12 mouse cellular contexts compared by ENCODE assay signal in the genomic region with DNA sequence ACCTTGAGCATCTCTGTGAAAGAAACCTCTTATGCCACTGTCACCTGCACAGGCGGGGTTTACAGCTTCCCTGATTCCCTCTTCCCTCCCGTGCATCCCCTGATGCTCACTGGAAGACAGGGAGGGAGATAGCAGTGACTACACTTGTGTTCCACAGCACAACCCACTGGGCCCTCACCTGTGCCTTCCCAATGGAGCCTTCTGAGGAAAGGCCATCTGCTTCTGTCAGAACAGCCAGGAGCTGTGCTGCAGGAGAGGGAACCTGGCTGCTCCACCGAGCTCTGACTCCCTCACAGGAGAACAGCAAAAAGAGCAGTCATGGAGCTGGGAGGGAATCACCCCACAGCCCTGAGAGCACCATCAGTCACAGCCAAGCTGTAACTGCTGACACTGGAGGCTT. TPM values are rescaled to one million over a fixed set of nuclear protein-coding genes. Genes with fewer than 3 reads are reported as not detected.
DNase-seq lines count a peak whose midpoint lies in the region; ATAC-seq and TF ChIP-seq lines count a peak whose summit lies in the region.
"Had no signal": no experiment of that assay in that cellular context is flagged by ENCODE, and none has a peak within 500 bp of the region (broad histone marks: within the 10 kb centered on the region; RNA-seq: fewer than 3 reads in every experiment).

No protein-coding gene starts in this region.

- intact Hi-C loops in left cerebral cortex, adult 2 months (cut with DNase I) = no loop called here

- peak overlapping the region; percentile 97; the same call in 1 of the 2 replicates for H3K4me2 ChIP-seq in heart, embryonic 13.5 days
- no peak overlapping the region for H3K4me2 ChIP-seq in neural tube, embryonic 11.5 days (ENCODE audit: low read depth)
- peak overlapping the region; percentile 99 for H3K4me2 ChIP-seq in hindbrain, embryonic 16.5 days (ENCODE audit: low read length)

- H3K9ac ChIP-seq in heart, embryonic 13.5 days = 0 out of 2 replicates have a peak overlapping the region, but pooled peaks have one; percentile 93
- H3K9ac ChIP-seq in neural tube, embryonic 11.5 days (ENCODE audit: low read length) = no peak overlapping the region
- peak overlapping the region; percentile 19; the same call in 1 of the 2 replicates for H3K9ac ChIP-seq in hindbrain, embryonic 16.5 days (ENCODE audit: low read depth, low read length)

- no peak for ATAC-seq in heart, embryonic 13.5 days (ENCODE audit: extremely low read depth, insufficient number of reproducible peaks, low FRiP score, low TSS enrichment)
- ATAC-seq in neural tube, embryonic 11.5 days (ENCODE audit: insufficient read depth, low FRiP score, low TSS enrichment) = no peak
- no peak for ATAC-seq in hindbrain, embryonic 16.5 days
- ATAC-seq: CD4-positive, CD25-positive, alpha-beta regulatory T cell, adult 4 months; Patski had no signal

- H3K27me3 ChIP-seq in heart, embryonic 13.5 days (replicated peaks) = no peaks in the 10 kb centered on the region
- no peaks in the 10 kb centered on the region for H3K27me3 ChIP-seq in neural tube, embryonic 11.5 days (ENCODE audit: control insufficient read depth, insufficient read depth, low read length)
- H3K27me3 ChIP-seq in hindbrain, embryonic 16.5 days (replicated peaks; ENCODE audit: control insufficient read depth, insufficient read depth, low read length) = no peaks in the 10 kb centered on the region
- H3K27me3 ChIP-seq: Patski had no signal

- H3K4me1 ChIP-seq in heart, embryonic 13.5 days = peaks cover 76% of the 10 kb centered on the region
- H3K4me1 ChIP-seq in neural tube, embryonic 11.5 days (ENCODE audit: control insufficient read depth, insufficient read depth, low read length) = peaks cover 34% of the 10 kb centered on the region
- H3K4me1 ChIP-seq in hindbrain, embryonic 16.5 days (ENCODE audit: control insufficient read depth, insufficient read depth, low read depth, low read length) = peaks cover 56% of the 10 kb centered on the region

- no peaks in the 10 kb centered on the region for H3K9me3 ChIP-seq in heart, embryonic 13.5 days
- no peaks in the 10 kb centered on the region for H3K9me3 ChIP-seq in neural tube, embryonic 11.5 days (ENCODE audit: control insufficient read depth, low read length)
- H3K9me3 ChIP-seq in hindbrain, embryonic 16.5 days (ENCODE audit: control insufficient read depth, low read length) = no peaks in the 10 kb centered on the region

- H3K4me3 ChIP-seq in heart, embryonic 13.5 days = no peak overlapping the region
- 0 out of 2 replicates have a peak overlapping the region, but pooled peaks have one; percentile 2 for H3K4me3 ChIP-seq in neural tube, embryonic 11.5 days (ENCODE audit: low read depth, low read length)
- H3K4me3 ChIP-seq in hindbrain, embryonic 16.5 days (ENCODE audit: low read length) = no peak overlapping the region
- no peak overlapping the region for H3K4me3 ChIP-seq in left cerebral cortex, adult 2 months

- H3K36me3 ChIP-seq in heart, embryonic 13.5 days = peaks cover 16% of the 10 kb centered on the region
- H3K36me3 ChIP-seq in neural tube, embryonic 11.5 days (ENCODE audit: control insufficient read depth, insufficient read depth, low read length) = no peaks in the 10 kb centered on the region; the same call in 1 of the 2 replicates
- no peaks in the 10 kb centered on the region for H3K36me3 ChIP-seq in hindbrain, embryonic 16.5 days (ENCODE audit: control insufficient read depth, insufficient read depth, low read length)

- no peak for TF ChIP-seq CTCF in left cerebral cortex, adult 2 months (IDR thresholded peaks at IDR 0.05)

- no peak overlapping the region for H3K27ac ChIP-seq in heart, embryonic 13.5 days (replicated peaks)
- H3K27ac ChIP-seq in neural tube, embryonic 11.5 days (ENCODE audit: low read depth, low read length) = no peak overlapping the region
- no peak overlapping the region for H3K27ac ChIP-seq in hindbrain, embryonic 16.5 days (ENCODE audit: low read depth, low read length)
- H3K27ac ChIP-seq in left cerebral cortex, adult 2 months = no peak overlapping the region

- no peak for DNase-seq in heart, adult 8-10 months (ENCODE audit: low spot score)
- no peak for DNase-seq in neural tube, embryonic 11.5 days (ENCODE audit: low spot score)
- DNase-seq in neural tube, embryonic 10.5 days (ENCODE audit: extremely low spot score, low spot score) = no peak
- DNase-seq in left cerebral cortex, adult 2 months (ENCODE audit: extremely low spot score in 1 of 2, low spot score in 2 of 2) = no peak
- DNase-seq in lung, postnatal 4 days = no peak
- no peak for DNase-seq in embryo, embryonic 9.5 days (ENCODE audit: extremely low spot score)
- DNase-seq: adrenal gland, postnatal 14 days; right cerebral cortex, postnatal 14 days had no signal

- 76% methylated on average over 3 of the region's 3 CpGs for WGBS in heart, embryonic 13.5 days
- WGBS in neural tube, embryonic 11.5 days = 86% methylated on average over 3 of the region's 3 CpGs
- 79% methylated on average over 3 of the region's 3 CpGs for WGBS in hindbrain, embryonic 16.5 days

RNA-seq across cellular contexts. Expression of a gene that starts 3.4 kb away (rescaled TPM):
- polyA plus RNA-seq in heart, embryonic 13.5 days (2015; fragmentation: Nextera tagmentation; extraction: Ambion mirVana) = 65.9 and 69.9 TPM in 2 replicates
- 10 to 100 TPM; 43.6 to 51.5 (median 47.4) TPM for total RNA-seq in heart, adult 8-10 months (2022)
- polyA plus RNA-seq in neural tube, embryonic 11.5 days (2014; fragmentation: Nextera tagmentation; extraction: Ambion mirVana) = 139 and 143 TPM in 2 replicates
- polyA plus RNA-seq in hindbrain, embryonic 16.5 days (2015; fragmentation: Nextera tagmentation; extraction: Ambion mirVana) = 73.8 and 77.7 TPM in 2 replicates
- total RNA-seq in left cerebral cortex, adult 2 months (2021) = 10 to 100 TPM; 83.2 to 93.0 TPM

RNA-seq across cellular contexts. Expression of a gene that starts 4.3 kb away (rescaled TPM):
- 2.7 and 3.2 TPM in 2 replicates for polyA plus RNA-seq in heart, embryonic 13.5 days (2015; fragmentation: Nextera tagmentation; extraction: Ambion mirVana)
- total RNA-seq in heart, adult 8-10 months (2022) = 10 to 100 TPM; 10.6 to 14.1 (median 11.9) TPM
- 8.5 and 10.5 TPM in 2 replicates for polyA plus RNA-seq in neural tube, embryonic 11.5 days (2014; fragmentation: Nextera tagmentation; extraction: Ambion mirVana)
- polyA plus RNA-seq in hindbrain, embryonic 16.5 days (2015; fragmentation: Nextera tagmentation; extraction: Ambion mirVana) = 5.7 and 6.4 TPM in 2 replicates
- total RNA-seq in left cerebral cortex, adult 2 months (2021) = 10 to 100 TPM; 46.5 to 48.2 TPM
